Mouse (Mus musculus) retina, embryonic 14.5 days (tissue): ENCODE measurements around the gene Epb41l5.

Source experiments
- DNase-seq: peaks from one replicate; pipeline ENCODE4 v3.0.0-alpha.2; 2015; ENCODE audit warnings: low spot score

Gene Epb41l5

GRCm38 (mm10) chr1:119533093-119533805 lies 115.6 kb downstream of the Epb41l5 start:
- DNase-seq, result no peak

- no peak for DNase-seq
These were observed 116.6 kb downstream of the Epb41l5 start for GRCm38 (mm10) chr1:119532165-119532564.

- no peak for DNase-seq
These were observed 117.9 kb downstream of the Epb41l5 start for GRCm38 (mm10) chr1:119530941-119531340.

GRCm38 (mm10) chr1:119525689-119526591 lies 122.9 kb downstream of the Epb41l5 start, which contains the start of gene Tmem185b:
Gene Tmem185b (plus strand): TSS chr1:119526160.
- peak; percentile 86 for DNase-seq

- no peak for DNase-seq
These were observed 123.8 kb downstream of the Epb41l5 start for GRCm38 (mm10) chr1:119525004-119525444.

GRCm38 (mm10) chr1:119523826-119524225 lies 125.0 kb downstream of the Epb41l5 start:
- DNase-seq, result no peak

GRCm38 (mm10) chr1:119523369-119523768 lies 125.4 kb downstream of the Epb41l5 start:
- no peak for DNase-seq

GRCm38 (mm10) chr1:119522726-119523125 lies 126.1 kb downstream of the Epb41l5 start:
- no peak for DNase-seq

- DNase-seq, result no peak
These were observed 127.1 kb downstream of the Epb41l5 start for GRCm38 (mm10) chr1:119521681-119522080.

GRCm38 (mm10) chr1:119521029-119521428 lies 127.8 kb downstream of the Epb41l5 start:
- DNase-seq, result no peak

- DNase-seq, result no peak
These were observed 129.5 kb downstream of the Epb41l5 start for GRCm38 (mm10) chr1:119519286-119519685.

GRCm38 (mm10) chr1:119518786-119519185 lies 130.0 kb downstream of the Epb41l5 start:
- no peak for DNase-seq

GRCm38 (mm10) chr1:119518060-119518459 lies 130.7 kb downstream of the Epb41l5 start:
- DNase-seq, result no peak

- DNase-seq, result no peak
These were observed 137.9 kb downstream of the Epb41l5 start for GRCm38 (mm10) chr1:119510857-119511256.

- no peak for DNase-seq
These were observed 138.4 kb downstream of the Epb41l5 start for GRCm38 (mm10) chr1:119510409-119510808.

- DNase-seq, result no peak
These were observed 139.3 kb downstream of the Epb41l5 start for GRCm38 (mm10) chr1:119509474-119509873.

GRCm38 (mm10) chr1:119508548-119508947 lies 140.3 kb downstream of the Epb41l5 start:
- no peak for DNase-seq

GRCm38 (mm10) chr1:119505951-119506350 lies 142.8 kb downstream of the Epb41l5 start:
- DNase-seq, result no peak

GRCm38 (mm10) chr1:119504260-119505062 lies 144.3 kb downstream of the Epb41l5 start, which contains the start of gene Ralb:
Gene Ralb (minus strand): TSS chr1:119504794.
- peak; percentile 95 for DNase-seq

- DNase-seq, result no peak
These were observed 145.0 kb downstream of the Epb41l5 start for GRCm38 (mm10) chr1:119503808-119504207.

- no peak for DNase-seq
These were observed 145.6 kb downstream of the Epb41l5 start for GRCm38 (mm10) chr1:119503181-119503580.

GRCm38 (mm10) chr1:119502729-119503128 lies 146.1 kb downstream of the Epb41l5 start:
- no peak for DNase-seq
